Mouse (Mus musculus): ENCODE data around the gene Ceacam9.

GRCm38 (mm10) chr7:16706385-16706784 lies 15.3 kb upstream of the Ceacam9 start:
- TF ChIP-seq POLR2A (IDR thresholded peaks at IDR 0.05; ENCODE audit: borderline replicate concordance, extremely low read depth, low read depth, low read length) (no peak), CTCF (IDR thresholded peaks at IDR 0.05; ENCODE audit: insufficient read depth, low read length) (no peak)

Measured in lung, adult 2 months (tissue).